Comparison of ENCODE assay signal across 22 mouse cellular contexts in the genomic region with DNA sequence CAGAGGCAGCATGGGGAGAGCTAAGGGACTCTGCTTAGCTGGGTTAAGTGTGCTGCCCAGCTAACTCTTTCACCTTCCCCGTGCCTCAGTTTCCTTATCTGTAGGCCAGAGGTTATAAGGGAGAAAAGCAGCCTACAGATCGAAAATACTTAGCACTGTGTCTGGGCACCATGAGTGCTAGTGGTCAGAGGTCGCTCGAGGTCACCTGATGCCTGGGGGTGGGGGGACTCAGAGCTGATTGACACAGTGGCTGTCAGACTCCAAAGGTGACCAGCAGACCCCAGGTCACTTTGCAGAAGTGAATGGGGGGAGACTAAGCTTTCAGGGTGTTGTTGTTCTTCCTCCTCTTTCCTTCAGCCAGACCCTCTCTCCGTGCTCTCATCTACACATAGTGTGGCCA. TPM values are rescaled to one million over a fixed set of nuclear protein-coding genes. Genes with fewer than 3 reads are reported as not detected.
A peak's percentile ranks its signal among the peaks of the same experiment; 100 is the strongest.
DNase-seq lines count a peak whose midpoint lies in the region; ATAC-seq lines count a peak whose summit lies in the region.
"Had no signal": no experiment of that assay in that cellular context is flagged by ENCODE, and none has a peak within 500 bp of the region (broad histone marks: within the 10 kb centered on the region; RNA-seq: fewer than 3 reads in every experiment).

No protein-coding gene starts in this region.

- H3K9me3 ChIP-seq in hindbrain, embryonic 10.5 days: no peaks in the 10 kb centered on the region
- no peaks in the 10 kb centered on the region for H3K9me3 ChIP-seq in hindbrain, embryonic 16.5 days (ENCODE audit: control insufficient read depth, low read length)
- no peaks in the 10 kb centered on the region for H3K9me3 ChIP-seq in embryonic facial prominence, embryonic 11.5 days (replicated peaks; ENCODE audit: control insufficient read depth, low read length)
- no peaks in the 10 kb centered on the region for H3K9me3 ChIP-seq in hindbrain, embryonic 14.5 days (ENCODE audit: control insufficient read depth, low read length)
- no peaks in the 10 kb centered on the region for H3K9me3 ChIP-seq in midbrain, embryonic 15.5 days
- H3K9me3 ChIP-seq: limb, embryonic 15.5 days; neural tube, embryonic 13.5 days had no signal

- ATAC-seq in hindbrain, embryonic 16.5 days: no peak
- no peak for ATAC-seq in embryonic facial prominence, embryonic 11.5 days (replicated peaks; ENCODE audit: insufficient number of reproducible peaks, low FRiP score, low TSS enrichment, low read depth)
- no peak for ATAC-seq in hindbrain, embryonic 14.5 days (ENCODE audit: low FRiP score)
- no peak for ATAC-seq in midbrain, embryonic 15.5 days (replicated peaks)
- ATAC-seq: liver, postnatal 0 days had no signal

- no peak overlapping the region for H3K4me2 ChIP-seq in hindbrain, embryonic 16.5 days (ENCODE audit: low read length)
- H3K4me2 ChIP-seq in embryonic facial prominence, embryonic 11.5 days (ENCODE audit: low read depth, low read length): no peak overlapping the region
- H3K4me2 ChIP-seq in hindbrain, embryonic 14.5 days (replicated peaks): no peak overlapping the region
- no peak overlapping the region for H3K4me2 ChIP-seq in midbrain, embryonic 15.5 days
- H3K4me2 ChIP-seq: limb, embryonic 15.5 days; neural tube, embryonic 13.5 days had no signal

- peaks cover 43% of the 10 kb centered on the region for H3K4me1 ChIP-seq in hindbrain, embryonic 10.5 days (replicated peaks)
- H3K4me1 ChIP-seq in hindbrain, embryonic 16.5 days (ENCODE audit: control insufficient read depth, insufficient read depth, low read depth, low read length): peaks cover 5% of the 10 kb centered on the region
- peaks cover 13% of the 10 kb centered on the region; the same call in 1 of the 2 replicates for H3K4me1 ChIP-seq in embryonic facial prominence, embryonic 11.5 days (ENCODE audit: control insufficient read depth, insufficient read depth, low read length)
- peaks cover 19% of the 10 kb centered on the region; the same call in 1 of the 2 replicates for H3K4me1 ChIP-seq in hindbrain, embryonic 14.5 days (replicated peaks; ENCODE audit: control insufficient read depth, insufficient read depth, low read length)
- peaks cover 35% of the 10 kb centered on the region for H3K4me1 ChIP-seq in midbrain, embryonic 15.5 days

- H3K9ac ChIP-seq in hindbrain, embryonic 16.5 days (ENCODE audit: low read depth, low read length): no peak overlapping the region
- no peak overlapping the region for H3K9ac ChIP-seq in embryonic facial prominence, embryonic 11.5 days (replicated peaks; ENCODE audit: low read length)
- no peak overlapping the region for H3K9ac ChIP-seq in hindbrain, embryonic 14.5 days
- no peak overlapping the region for H3K9ac ChIP-seq in midbrain, embryonic 15.5 days
- H3K9ac ChIP-seq: limb, embryonic 15.5 days; liver, postnatal 0 days; neural tube, embryonic 13.5 days had no signal

- H3K36me3 ChIP-seq in hindbrain, embryonic 10.5 days: no peaks in the 10 kb centered on the region
- no peaks in the 10 kb centered on the region for H3K36me3 ChIP-seq in hindbrain, embryonic 16.5 days (ENCODE audit: control insufficient read depth, insufficient read depth, low read length)
- H3K36me3 ChIP-seq in embryonic facial prominence, embryonic 11.5 days (replicated peaks; ENCODE audit: control insufficient read depth, insufficient read depth, low read depth, low read length): no peaks in the 10 kb centered on the region
- no peaks in the 10 kb centered on the region for H3K36me3 ChIP-seq in hindbrain, embryonic 14.5 days (replicated peaks; ENCODE audit: control insufficient read depth, insufficient read depth)
- no peaks in the 10 kb centered on the region for H3K36me3 ChIP-seq in midbrain, embryonic 15.5 days (replicated peaks)
- H3K36me3 ChIP-seq: limb, embryonic 15.5 days; neural tube, embryonic 13.5 days had no signal

- H3K27me3 ChIP-seq in hindbrain, embryonic 10.5 days (ENCODE audit: insufficient read depth, poor library complexity, severe bottlenecking): no peaks in the 10 kb centered on the region
- no peaks in the 10 kb centered on the region for H3K27me3 ChIP-seq in hindbrain, embryonic 16.5 days (replicated peaks; ENCODE audit: control insufficient read depth, insufficient read depth, low read length)
- no peaks in the 10 kb centered on the region for H3K27me3 ChIP-seq in embryonic facial prominence, embryonic 11.5 days (ENCODE audit: control insufficient read depth, insufficient read depth, low read length)
- H3K27me3 ChIP-seq in hindbrain, embryonic 14.5 days (ENCODE audit: control insufficient read depth, insufficient read depth, low read length): no peaks in the 10 kb centered on the region
- H3K27me3 ChIP-seq in midbrain, embryonic 15.5 days (replicated peaks): no peaks in the 10 kb centered on the region
- H3K27me3 ChIP-seq: limb, embryonic 15.5 days; neural tube, embryonic 13.5 days had no signal

- no peak overlapping the region for H3K4me3 ChIP-seq in hindbrain, embryonic 10.5 days
- H3K4me3 ChIP-seq in hindbrain, embryonic 16.5 days (ENCODE audit: low read length): no peak overlapping the region
- no peak overlapping the region for H3K4me3 ChIP-seq in embryonic facial prominence, embryonic 11.5 days (ENCODE audit: low read depth, low read length)
- H3K4me3 ChIP-seq in hindbrain, embryonic 14.5 days (replicated peaks; ENCODE audit: low read length): no peak overlapping the region
- H3K4me3 ChIP-seq in midbrain, embryonic 15.5 days: no peak overlapping the region
- H3K4me3 ChIP-seq: erythroblast, embryonic 14.5 days; heart, adult 2 months; limb, embryonic 15.5 days; neural tube, embryonic 13.5 days had no signal

- 66% methylated on average over 5 of the region's 5 CpGs for WGBS in hindbrain, embryonic 10.5 days
- whole genome bisulfite sequencing in hindbrain, embryonic 16.5 days: 79% methylated on average over 5 of the region's 5 CpGs
- 38% methylated on average over 5 of the region's 5 CpGs for WGBS in embryonic facial prominence, embryonic 11.5 days
- 81% methylated on average over 5 of the region's 5 CpGs for WGBS in hindbrain, embryonic 14.5 days
- 77% methylated on average over 5 of the region's 5 CpGs for WGBS in midbrain, embryonic 15.5 days

- no peak for DNase-seq in hindbrain, embryonic 10.5 days (ENCODE audit: low spot score)
- no peak for DNase-seq in embryonic facial prominence, embryonic 11.5 days (ENCODE audit: low spot score)
- no peak for DNase-seq in hindbrain, embryonic 14.5 days (ENCODE audit: low spot score)
- no peak for DNase-seq in B cell, adult 2 months
- DNase-seq in ovary, postnatal 14 days (ENCODE audit: low spot score): no peak
- DNase-seq: adrenal gland, adult 2 months; gastrocnemius, postnatal 10 days; heart, adult 2 months; kidney, adult 11 months; layer of hippocampus, postnatal 36 days; liver, postnatal 0 days; lung, postnatal 14 days; right cerebral cortex, postnatal 14 days; spleen, adult 18-20 months; thymus, adult 2 months had no signal

- H3K27ac ChIP-seq in hindbrain, embryonic 10.5 days: peak overlapping the region; percentile 74
- no peak overlapping the region for H3K27ac ChIP-seq in hindbrain, embryonic 16.5 days (ENCODE audit: low read depth, low read length)
- peak overlapping the region; percentile 43; the same call in 1 of the 2 replicates for H3K27ac ChIP-seq in embryonic facial prominence, embryonic 11.5 days (replicated peaks; ENCODE audit: low read depth, low read length)
- H3K27ac ChIP-seq in hindbrain, embryonic 14.5 days: peak overlapping the region; percentile 28; the same call in 1 of the 2 replicates
- H3K27ac ChIP-seq in midbrain, embryonic 15.5 days: peak overlapping the region; percentile 44; the same call in 1 of the 2 replicates
- H3K27ac ChIP-seq: heart, adult 2 months; limb, embryonic 15.5 days; neural tube, embryonic 13.5 days had no signal

RNA-seq across cellular contexts. Expression of a gene that starts 14.1 kb away (rescaled TPM):
- 0.07 TPM in 1 of 2 replicates, not detected in the other for polyA plus RNA-seq in hindbrain, embryonic 10.5 days (2016; fragmentation: Nextera tagmentation; extraction: Ambion mirVana)
- polyA plus RNA-seq in hindbrain, embryonic 16.5 days (2015; fragmentation: Nextera tagmentation; extraction: Ambion mirVana): 0.04 and 0.05 TPM in 2 replicates
- 0.13 and 0.29 TPM in 2 replicates for polyA plus RNA-seq in embryonic facial prominence, embryonic 11.5 days (2014; fragmentation: Nextera tagmentation; extraction: Ambion mirVana)
- polyA plus RNA-seq in hindbrain, embryonic 14.5 days (2014; fragmentation: Nextera tagmentation; extraction: Ambion mirVana): not detected in 2 replicates
- polyA plus RNA-seq in midbrain, embryonic 15.5 days (2015; fragmentation: Nextera tagmentation; extraction: Ambion mirVana): not detected in 2 replicates
- polyA plus RNA-seq: kidney, embryonic 16.5 days had no signal

RNA-seq across cellular contexts. Expression of a gene that starts 26.3 kb away (rescaled TPM):
- polyA plus RNA-seq in hindbrain, embryonic 10.5 days (2016; fragmentation: Nextera tagmentation; extraction: Ambion mirVana): 16.9 and 19.9 TPM in 2 replicates
- polyA plus RNA-seq in hindbrain, embryonic 16.5 days (2015; fragmentation: Nextera tagmentation; extraction: Ambion mirVana): 6.8 and 9.0 TPM in 2 replicates
- 19.9 and 22.0 TPM in 2 replicates for polyA plus RNA-seq in embryonic facial prominence, embryonic 11.5 days (2014; fragmentation: Nextera tagmentation; extraction: Ambion mirVana)
- polyA plus RNA-seq in hindbrain, embryonic 14.5 days (2014; fragmentation: Nextera tagmentation; extraction: Ambion mirVana): 12.4 and 12.5 TPM in 2 replicates
- 10.1 and 10.3 TPM in 2 replicates for polyA plus RNA-seq in midbrain, embryonic 15.5 days (2015; fragmentation: Nextera tagmentation; extraction: Ambion mirVana)
- polyA plus RNA-seq: erythroblast, embryonic 14.5 days had no signal

RNA-seq across cellular contexts. Expression of a gene that starts 45.8 kb away (rescaled TPM):
- 5.5 and 6.7 TPM in 2 replicates for polyA plus RNA-seq in hindbrain, embryonic 10.5 days (2016; fragmentation: Nextera tagmentation; extraction: Ambion mirVana)
- polyA plus RNA-seq in hindbrain, embryonic 16.5 days (2015; fragmentation: Nextera tagmentation; extraction: Ambion mirVana): 4.5 and 5.5 TPM in 2 replicates
- 2.7 and 4.9 TPM in 2 replicates for polyA plus RNA-seq in embryonic facial prominence, embryonic 11.5 days (2014; fragmentation: Nextera tagmentation; extraction: Ambion mirVana)
- polyA plus RNA-seq in hindbrain, embryonic 14.5 days (2014; fragmentation: Nextera tagmentation; extraction: Ambion mirVana): 6.2 and 6.3 TPM in 2 replicates
- polyA plus RNA-seq in midbrain, embryonic 15.5 days (2015; fragmentation: Nextera tagmentation; extraction: Ambion mirVana): 8.5 and 10.9 TPM in 2 replicates
- polyA plus RNA-seq: adrenal gland, adult 2 months; erythroblast, embryonic 14.5 days; heart, adult 2 months; large intestine, adult 2 months; liver, postnatal 0 days; thymus, adult 2 months had no signal

RNA-seq across cellular contexts. Expression of a gene that starts 58.7 kb away (rescaled TPM):
- polyA plus RNA-seq in hindbrain, embryonic 10.5 days (2016; fragmentation: Nextera tagmentation; extraction: Ambion mirVana): 0.84 and 1.1 TPM in 2 replicates
- 11.7 and 13.1 TPM in 2 replicates for polyA plus RNA-seq in hindbrain, embryonic 16.5 days (2015; fragmentation: Nextera tagmentation; extraction: Ambion mirVana)
- polyA plus RNA-seq in embryonic facial prominence, embryonic 11.5 days (2014; fragmentation: Nextera tagmentation; extraction: Ambion mirVana): 0.27 and 0.43 TPM in 2 replicates
- polyA plus RNA-seq in hindbrain, embryonic 14.5 days (2014; fragmentation: Nextera tagmentation; extraction: Ambion mirVana): 5.9 and 7.5 TPM in 2 replicates
- 10.1 and 11.5 TPM in 2 replicates for polyA plus RNA-seq in midbrain, embryonic 15.5 days (2015; fragmentation: Nextera tagmentation; extraction: Ambion mirVana)
